Mouse (Mus musculus) C2C12 (cell line): Measurements from ENCODE around the gene Hydin. TPM values are rescaled to one million over a fixed set of nuclear protein-coding genes. Genes with fewer than 3 reads are reported as not detected.

Experiments used
- H3K27me3 ChIP-seq: one replicate; pipeline ENCODE4 v1.6.1; 2011; ENCODE audit not compliant: control insufficient read depth, insufficient read depth, insufficient read length
- H3K36me3 ChIP-seq: one replicate; pipeline ENCODE4 v1.6.1; 2011; ENCODE audit not compliant: control insufficient read depth, insufficient read depth
- H3K4me3 ChIP-seq: one replicate; pipeline ENCODE4 v1.5.1; 2011; ENCODE audit warnings: mild to moderate bottlenecking, control low read depth; ENCODE audit not compliant: poor library complexity, insufficient read depth, severe bottlenecking
- H3K79me2 ChIP-seq: one replicate; pipeline ENCODE4 v1.6.1; 2011; ENCODE audit not compliant: control insufficient read depth, insufficient read depth
- H3K79me3 ChIP-seq: one replicate; pipeline ENCODE4 v1.6.1; 2011; ENCODE audit warnings: low read depth, control low read depth
- H3ac ChIP-seq: one replicate; pipeline ENCODE3; 2011; ENCODE audit warnings: low read depth; ENCODE audit not compliant: control insufficient read depth, insufficient read length
- CEBPB ChIP-seq: IDR thresholded peaks from one replicate; pipeline ENCODE4 v1.6.1; 2011; ENCODE audit warnings: low read depth, mild to moderate bottlenecking, control low read depth, moderate library complexity
- CTCF ChIP-seq: IDR thresholded peaks from one replicate; pipeline ENCODE4 v1.5.1; 2011; ENCODE audit not compliant: control insufficient read depth, insufficient read depth, insufficient read length
- FOSL1 ChIP-seq: IDR thresholded peaks from one replicate; pipeline ENCODE4 v1.8.0; 2011; ENCODE audit warnings: mild to moderate bottlenecking, low read length; ENCODE audit not compliant: poor library complexity, insufficient read depth, severe bottlenecking
- MAX ChIP-seq: IDR thresholded peaks from one replicate; pipeline ENCODE4 v1.6.1; 2011; ENCODE audit warnings: mild to moderate bottlenecking, control low read depth
- MYOD1 ChIP-seq: IDR thresholded peaks from one replicate; pipeline ENCODE4 v1.6.1; 2011; ENCODE audit warnings: low read depth; ENCODE audit not compliant: control insufficient read depth, insufficient read length
- MYOG ChIP-seq: IDR thresholded peaks from one replicate; pipeline ENCODE4 v1.6.1; 2011; ENCODE audit not compliant: control insufficient read depth, insufficient read length; ENCODE audit errors: extremely low read depth
- USF1 ChIP-seq: IDR thresholded peaks from one replicate; pipeline ENCODE4 v1.6.1; 2011; ENCODE audit warnings: low read depth, mild to moderate bottlenecking, control low read depth, moderate library complexity
- long read RNA-seq, 2 experiments: library from polyadenylated mRNA; unstranded; transcript quantifications; one replicate each; pipeline ENCODE4 v2.0.0; 2019 to 2020
- polyA plus RNA-seq: library from polyadenylated mRNA; unstranded; fragments of >200 nt; fragmentation: generic; extraction: Trizol; gene quantifications from one replicate; pipeline ENCODE4 v1.2.1, GENCODE M21; 2012; ENCODE audit warnings: missing spikeins

Gene Hydin
- polyA plus RNA-seq = 0.01 TPM
- long read RNA-seq, experiment 1 = 0 reads
- long read RNA-seq, experiment 2 = 0 reads

DNA sequence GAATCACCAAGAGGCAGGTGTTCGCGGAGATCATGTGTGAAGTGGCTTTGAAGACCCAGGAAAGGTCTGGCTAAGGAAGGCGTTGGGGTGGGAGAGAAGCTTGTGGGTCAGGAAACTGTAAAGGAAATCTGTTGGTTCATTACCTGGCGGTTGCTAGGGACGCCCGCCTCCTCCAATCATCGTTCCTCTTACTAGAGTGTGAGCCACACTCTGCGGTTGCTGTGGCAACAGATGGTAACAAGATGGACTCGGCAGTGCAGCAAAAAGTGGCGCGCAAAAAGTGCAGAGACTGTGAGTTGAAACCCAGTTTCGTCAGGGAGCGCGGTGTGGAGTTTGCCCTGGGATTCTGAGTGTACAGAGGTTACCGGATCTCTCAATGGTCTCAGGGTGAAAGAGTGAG, at the start of gene Hydin:
Gene Hydin, plus strand, starts transcription at position 237 of the 400 bp plus-strand sequence.
- TF ChIP-seq FOSL1 (no peak), MAX (no peak), USF1 (no peak), CEBPB (no peak), MYOG (no peak), CTCF (no peak), MYOD1 (no peak)
- peaks cover 21% of the 10 kb centered on the region for H3K27me3 ChIP-seq
- no peaks in the 10 kb centered on the region for H3K79me2 ChIP-seq
- H3ac ChIP-seq = no peak within 1 kb of the TSS
- H3K79me3 ChIP-seq = no peaks in the 10 kb centered on the region
- H3K4me3 ChIP-seq = no peak within 1 kb of the TSS
- no peaks in the 10 kb centered on the region for H3K36me3 ChIP-seq

DNA sequence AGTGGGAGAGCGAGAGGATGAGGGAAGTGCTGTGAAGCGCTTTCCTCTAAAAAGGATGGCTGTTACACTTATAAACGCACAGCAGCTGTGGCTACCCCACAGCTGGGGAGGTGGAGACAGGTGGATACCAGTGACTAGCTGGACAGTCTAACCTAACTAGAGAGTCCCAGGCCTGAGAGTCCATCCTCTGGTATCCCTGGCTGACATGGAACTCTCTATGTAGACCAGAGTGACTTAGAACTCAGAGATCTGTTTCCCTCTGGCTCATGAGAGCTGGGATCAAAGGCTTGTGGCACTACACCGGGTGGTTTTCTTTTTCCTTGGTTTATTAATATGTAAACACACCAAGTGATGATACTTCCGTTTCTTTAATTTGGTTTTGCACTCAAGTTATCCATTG, 49.6 kb upstream of the Hydin start:
- Histone ChIP-seq H3K27me3 (peaks cover 3% of the 10 kb centered on the region), H3K79me3 (peaks cover 19% of the 10 kb centered on the region), H3K4me3 (no peak overlapping the region), H3K79me2 (peaks cover 30% of the 10 kb centered on the region), H3ac (no peak overlapping the region), H3K36me3 (peaks cover 13% of the 10 kb centered on the region)
- TF ChIP-seq USF1 (no peak), MAX (no peak), MYOD1 (no peak), MYOG (no peak)

DNA sequence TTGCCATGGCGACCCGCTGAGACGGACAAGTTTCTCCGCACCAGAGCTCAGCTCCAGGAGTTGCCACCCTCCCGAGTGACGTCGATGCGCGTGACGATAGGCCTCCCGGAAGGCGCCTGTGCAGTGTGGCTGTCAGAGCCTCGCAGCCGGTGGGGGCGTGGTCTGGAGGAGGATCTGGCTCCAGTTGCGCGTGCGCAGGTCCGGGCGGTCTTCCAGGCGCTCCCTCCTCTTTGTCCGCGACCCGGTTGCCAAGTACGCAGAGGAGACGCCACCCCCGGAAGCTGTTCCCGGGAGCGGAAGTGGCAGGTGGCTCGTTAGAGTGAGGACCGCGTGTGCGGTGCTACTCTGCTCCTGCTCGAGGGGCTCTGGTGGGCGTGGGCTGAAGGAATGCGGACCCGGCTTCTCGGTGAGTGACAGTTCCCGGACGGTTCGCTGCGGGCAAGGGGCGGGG, 49.1 kb upstream of the Hydin start:
- peak; percentile 90 for TF ChIP-seq MAX
- peak; percentile 18 for TF ChIP-seq MYOD1
- TF ChIP-seq USF1 = no peak
- Histone ChIP-seq H3K79me2 (peaks cover 30% of the 10 kb centered on the region), H3ac (peak overlapping the region; percentile 77), H3K79me3 (peaks cover 19% of the 10 kb centered on the region), H3K4me3 (peak overlapping the region; percentile 75), H3K27me3 (peaks cover 3% of the 10 kb centered on the region), H3K36me3 (peaks cover 18% of the 10 kb centered on the region)

DNA sequence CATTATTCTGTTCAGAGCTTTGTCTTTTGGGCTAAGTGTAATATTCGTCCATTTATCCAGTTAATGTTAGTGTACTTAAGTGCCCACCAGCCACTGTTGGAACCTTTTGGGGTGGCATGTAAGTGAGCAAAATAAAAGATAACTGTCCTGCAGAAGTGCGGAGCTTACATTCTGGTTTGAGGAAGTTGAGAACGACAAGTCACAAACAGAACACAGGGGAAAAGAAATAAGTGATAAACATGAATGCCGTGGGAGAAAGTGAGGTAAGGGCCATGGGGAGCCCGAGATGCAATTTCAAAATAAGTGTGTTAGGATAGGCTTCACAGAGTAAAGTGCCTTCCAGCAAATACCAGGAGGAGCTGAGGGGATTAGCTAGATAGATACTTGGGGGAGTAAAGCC, 48.3 kb upstream of the Hydin start:
- no peak for TF ChIP-seq CTCF
- TF ChIP-seq USF1 = no peak
- TF ChIP-seq MYOD1 = no peak
- TF ChIP-seq MYOG = no peak
- TF ChIP-seq CEBPB = no peak
- Histone ChIP-seq H3K79me2 (peaks cover 30% of the 10 kb centered on the region), H3K79me3 (peaks cover 19% of the 10 kb centered on the region), H3K36me3 (peaks cover 26% of the 10 kb centered on the region), H3K4me3 (peak overlapping the region; percentile 75), H3ac (no peak overlapping the region), H3K27me3 (peaks cover 3% of the 10 kb centered on the region)

DNA sequence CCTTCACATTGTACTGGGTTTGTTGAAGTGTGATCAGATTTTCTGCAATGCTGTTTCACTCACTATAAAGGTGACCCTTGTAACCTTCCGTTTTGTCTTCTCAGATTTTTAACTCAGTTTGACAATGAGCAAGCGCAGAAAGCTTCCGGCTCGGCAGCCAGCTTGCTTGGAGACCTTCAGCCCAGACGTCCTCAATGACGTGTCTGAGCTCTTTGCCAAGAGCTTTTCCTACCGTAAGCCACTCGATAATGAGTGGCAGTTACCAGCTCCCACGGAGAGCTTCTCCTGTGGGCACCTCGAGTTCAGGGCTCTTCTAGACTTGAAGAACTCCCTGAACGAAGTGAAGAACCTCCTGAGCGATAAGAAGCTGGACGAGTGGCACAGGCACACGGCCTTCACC, 45.8 kb upstream of the Hydin start:
- peaks cover 30% of the 10 kb centered on the region for H3K79me2 ChIP-seq
- no peak overlapping the region for H3K4me3 ChIP-seq
- TF ChIP-seq MYOG = no peak
- TF ChIP-seq USF1 = no peak
- no peak for TF ChIP-seq CTCF
- TF ChIP-seq MYOD1 = no peak
- no peak for TF ChIP-seq FOSL1
- TF ChIP-seq MAX = no peak
- TF ChIP-seq CEBPB = no peak
- peaks cover 19% of the 10 kb centered on the region for H3K79me3 ChIP-seq
- no peak overlapping the region for H3ac ChIP-seq
- H3K27me3 ChIP-seq = no peaks in the 10 kb centered on the region
- peaks cover 31% of the 10 kb centered on the region for H3K36me3 ChIP-seq

DNA sequence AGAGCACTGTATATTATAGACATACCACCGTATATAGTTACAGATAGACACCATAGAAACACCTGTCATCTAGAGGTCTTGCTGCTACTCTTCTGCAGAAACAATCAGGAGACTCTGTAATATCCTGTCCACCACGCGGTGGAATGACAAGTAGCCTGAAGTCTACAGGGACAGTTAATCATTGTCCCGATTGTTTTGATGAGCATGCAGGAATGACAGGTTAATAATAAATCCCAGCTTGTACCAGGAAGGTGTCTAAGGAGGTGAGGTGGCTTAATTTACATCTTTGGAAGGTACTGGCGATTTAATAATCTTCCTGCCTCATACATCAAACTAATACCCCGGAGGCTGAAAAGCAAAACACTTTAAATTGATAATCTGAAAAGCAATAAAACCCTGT, 36.0 kb upstream of the Hydin start:
- no peaks in the 10 kb centered on the region for H3K36me3 ChIP-seq
- no peak for TF ChIP-seq CTCF
- peaks cover 13% of the 10 kb centered on the region for H3K27me3 ChIP-seq
- no peak overlapping the region for H3ac ChIP-seq
- no peaks in the 10 kb centered on the region for H3K79me2 ChIP-seq
- H3K4me3 ChIP-seq = no peak overlapping the region
- no peaks in the 10 kb centered on the region for H3K79me3 ChIP-seq
